Mouse (Mus musculus) bone marrow macrophage, adult 2 months (primary cell): Measurements from ENCODE around the gene Tmco1. TPM values are rescaled to one million over a fixed set of nuclear protein-coding genes. Genes with fewer than 3 reads are reported as not detected.

Experiments used
- H3K27ac ChIP-seq: 2 replicates; pipeline ENCODE4 v1.5.1; 2012; ENCODE audit warnings: low read depth, low read length; ENCODE audit not compliant: insufficient read depth
- H3K4me1 ChIP-seq: 2 replicates; pipeline ENCODE4 v1.6.1; 2012; ENCODE audit warnings: low read length; ENCODE audit not compliant: control insufficient read depth, insufficient read depth
- H3K4me3 ChIP-seq: 2 replicates; pipeline ENCODE4 v1.5.1; 2012; ENCODE audit warnings: mild to moderate bottlenecking, low read length, moderate library complexity; ENCODE audit not compliant: insufficient read depth
- CTCF ChIP-seq: IDR thresholded peaks from 2 replicates; pipeline ENCODE4 v1.5.1; 2012; ENCODE audit warnings: low read depth, mild to moderate bottlenecking, low read length, moderate library complexity
- POLR2A ChIP-seq: IDR thresholded peaks from 2 replicates; pipeline ENCODE4 v1.6.1; 2012; ENCODE audit warnings: mild to moderate bottlenecking, low read depth, low read length, borderline replicate concordance
- polyA plus RNA-seq: library from polyadenylated mRNA; stranded (reverse); fragments of >200 nt; gene quantifications from 2 replicates; pipeline ENCODE4 v1.2.4, GENCODE M21; 2012; ENCODE audit not compliant: missing spikeins, insufficient read depth, insufficient read length

Tmco1 gene
- polyA plus RNA-seq, 1 experiment = 116 TPM

- no peak overlapping the region for H3K27ac ChIP-seq
- H3K4me1 ChIP-seq = peaks cover 66% of the 10 kb centered on the region
- TF ChIP-seq POLR2A (no peak), CTCF (no peak)
- no peak overlapping the region for H3K4me3 ChIP-seq
Observed at GRCm38 (mm10) chr1:167270342-167271111, 37.7 kb upstream of the Tmco1 start.

GRCm38 (mm10) chr1:167271304-167271703 lies 36.9 kb upstream of the Tmco1 start:
- H3K27ac ChIP-seq = no peak overlapping the region
- TF ChIP-seq CTCF (no peak), POLR2A (no peak)
- H3K4me1 ChIP-seq = peaks cover 58% of the 10 kb centered on the region
- H3K4me3 ChIP-seq = no peak overlapping the region

GRCm38 (mm10) chr1:167271841-167272240 lies 36.3 kb upstream of the Tmco1 start:
- no peak overlapping the region for H3K4me3 ChIP-seq
- TF ChIP-seq POLR2A = no peak
- TF ChIP-seq CTCF = no peak
- peaks cover 55% of the 10 kb centered on the region for H3K4me1 ChIP-seq
- no peak overlapping the region for H3K27ac ChIP-seq

- Histone ChIP-seq H3K4me3 (no peak overlapping the region), H3K27ac (no peak overlapping the region), H3K4me1 (peaks cover 39% of the 10 kb centered on the region)
- no peak for TF ChIP-seq POLR2A
- no peak for TF ChIP-seq CTCF
Observed at GRCm38 (mm10) chr1:167273380-167274163, 34.6 kb upstream of the Tmco1 start.

GRCm38 (mm10) chr1:167274646-167275390 lies 33.4 kb upstream of the Tmco1 start:
- H3K4me1 ChIP-seq = peaks cover 30% of the 10 kb centered on the region
- TF ChIP-seq POLR2A (no peak), CTCF (no peak)
- H3K4me3 ChIP-seq = no peak overlapping the region
- H3K27ac ChIP-seq = no peak overlapping the region

- H3K27ac ChIP-seq = no peak overlapping the region
- TF ChIP-seq CTCF = no peak
- no peak for TF ChIP-seq POLR2A
- H3K4me3 ChIP-seq = no peak overlapping the region
- H3K4me1 ChIP-seq = peaks cover 23% of the 10 kb centered on the region
Observed at GRCm38 (mm10) chr1:167278395-167278794, 29.8 kb upstream of the Tmco1 start.

- Histone ChIP-seq H3K27ac (no peak overlapping the region), H3K4me1 (peaks cover 17% of the 10 kb centered on the region), H3K4me3 (no peak overlapping the region)
- TF ChIP-seq POLR2A (no peak), CTCF (no peak)
Observed at GRCm38 (mm10) chr1:167279160-167279715, 28.9 kb upstream of the Tmco1 start.

GRCm38 (mm10) chr1:167280061-167280460 lies 28.1 kb upstream of the Tmco1 start:
- Histone ChIP-seq H3K4me1 (peaks cover 16% of the 10 kb centered on the region), H3K4me3 (no peak overlapping the region), H3K27ac (no peak overlapping the region)
- TF ChIP-seq POLR2A = no peak
- TF ChIP-seq CTCF = no peak

- Histone ChIP-seq H3K4me1 (peaks cover 24% of the 10 kb centered on the region), H3K4me3 (no peak overlapping the region), H3K27ac (no peak overlapping the region)
- TF ChIP-seq CTCF (no peak), POLR2A (no peak)
Observed at GRCm38 (mm10) chr1:167282112-167282511, 26.1 kb upstream of the Tmco1 start.
